Mouse (Mus musculus): ENCODE results near the gene Kansl2. TPM values are rescaled to one million over a fixed set of nuclear protein-coding genes. Genes with fewer than 3 reads are reported as not detected.

Gene Kansl2
- polyA plus RNA-seq, 1 experiment from 2014 or later: 90.4 TPM

DNA sequence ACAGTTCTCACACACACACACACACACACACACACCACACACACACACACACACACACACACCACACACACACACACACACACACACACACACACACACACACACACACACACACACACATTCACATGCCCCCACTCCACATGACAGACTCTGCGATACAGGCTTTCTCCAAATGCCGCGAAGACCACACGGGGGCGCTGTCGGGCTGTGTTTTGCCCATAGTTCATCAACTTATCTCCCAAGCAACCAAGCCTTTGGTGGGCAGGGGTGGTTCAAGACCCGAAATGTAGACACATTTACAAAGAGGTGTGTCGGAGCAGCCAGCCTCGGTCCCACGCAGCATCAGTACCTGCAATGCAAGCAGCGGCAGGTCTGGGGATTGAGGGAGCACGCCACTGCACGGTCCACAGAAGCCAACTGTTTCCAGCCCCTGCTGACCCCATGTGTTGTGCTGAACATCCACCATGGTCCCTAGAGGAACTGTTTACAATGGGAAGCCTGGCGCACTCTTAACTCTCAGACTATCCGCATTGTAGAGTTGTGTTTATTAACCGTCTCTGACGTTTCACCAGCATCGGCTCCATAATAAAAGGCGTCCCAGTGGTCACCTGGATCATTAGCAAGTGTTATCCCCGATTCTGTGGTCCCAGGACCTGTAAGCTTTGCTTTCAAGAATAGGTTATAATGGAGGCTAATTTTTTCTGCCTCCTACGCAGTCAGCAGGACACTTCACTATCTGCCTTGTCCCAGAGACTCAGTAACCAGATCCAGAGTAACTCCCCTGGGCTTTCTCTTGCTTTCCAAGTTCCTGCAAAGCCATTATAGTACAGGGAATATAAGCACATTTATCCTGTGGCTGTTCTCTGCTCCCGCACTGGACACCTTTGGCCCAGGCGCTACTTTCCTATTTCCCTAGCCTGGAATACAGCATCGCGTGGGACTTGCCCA, 23.4 kb downstream of the Kansl2 start:
- 24% methylated on average over 25 of the region's 25 CpGs for WGBS
- no peaks in the 10 kb centered on the region for H3K36me3 ChIP-seq (ENCODE audit: control insufficient read depth, insufficient read depth, low read length)
- H3K9me3 ChIP-seq (ENCODE audit: control insufficient read depth, low read length): no peaks in the 10 kb centered on the region
- peak overlapping the region; percentile 30 for H3K4me3 ChIP-seq (ENCODE audit: low read length)
- no peaks in the 10 kb centered on the region for H3K27me3 ChIP-seq (replicated peaks; ENCODE audit: control insufficient read depth, insufficient read depth, low read length)
- peak overlapping the region; percentile 48; the same call in 1 of the 2 replicates for H3K9ac ChIP-seq (ENCODE audit: low read depth, low read length)
- ATAC-seq: 0 out of 2 replicates have a peak, but pooled peaks have one; percentile 48
- 0 out of 2 replicates have a peak, but pooled peaks cover 2% of the 10 kb centered on the region for H3K4me1 ChIP-seq (ENCODE audit: control insufficient read depth, insufficient read depth, low read depth, low read length)
- no peak overlapping the region for H3K27ac ChIP-seq (ENCODE audit: low read depth, low read length)
- H3K4me2 ChIP-seq (ENCODE audit: low read length): peak overlapping the region; percentile 68

DNA sequence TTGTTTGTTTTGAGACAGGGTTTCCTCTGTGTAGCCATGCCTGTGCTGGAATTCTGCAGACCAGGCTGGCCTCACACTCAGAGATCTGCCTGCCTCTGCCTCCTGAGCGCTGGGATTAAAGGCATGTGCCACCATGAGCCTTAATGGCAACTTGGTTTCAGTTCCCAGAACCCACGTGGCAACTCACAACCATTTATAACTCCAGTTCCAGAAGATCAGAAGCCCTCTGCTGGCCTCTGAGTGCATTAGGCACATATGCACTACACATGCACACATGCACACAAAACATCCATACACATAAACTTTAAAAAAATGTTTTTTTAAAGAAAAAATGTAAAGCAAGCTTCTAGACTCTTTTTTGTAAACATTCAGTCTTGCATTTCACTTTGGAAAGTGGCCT, 24.7 kb downstream of the Kansl2 start:
- no peak overlapping the region for H3K4me3 ChIP-seq (ENCODE audit: low read length)
- H3K36me3 ChIP-seq (ENCODE audit: control insufficient read depth, insufficient read depth, low read length): no peaks in the 10 kb centered on the region
- H3K27ac ChIP-seq (ENCODE audit: low read depth, low read length): no peak overlapping the region
- ATAC-seq: no peak
- H3K9ac ChIP-seq (ENCODE audit: low read depth, low read length): no peak overlapping the region
- H3K4me2 ChIP-seq (ENCODE audit: low read length): no peak overlapping the region
- H3K27me3 ChIP-seq (replicated peaks; ENCODE audit: control insufficient read depth, insufficient read depth, low read length): no peaks in the 10 kb centered on the region
- WGBS: 57% methylated on average over 2 of the region's 2 CpGs
- no peaks in the 10 kb centered on the region for H3K9me3 ChIP-seq (ENCODE audit: control insufficient read depth, low read length)
- H3K4me1 ChIP-seq (ENCODE audit: control insufficient read depth, insufficient read depth, low read depth, low read length): 0 out of 2 replicates have a peak, but pooled peaks cover 2% of the 10 kb centered on the region

DNA sequence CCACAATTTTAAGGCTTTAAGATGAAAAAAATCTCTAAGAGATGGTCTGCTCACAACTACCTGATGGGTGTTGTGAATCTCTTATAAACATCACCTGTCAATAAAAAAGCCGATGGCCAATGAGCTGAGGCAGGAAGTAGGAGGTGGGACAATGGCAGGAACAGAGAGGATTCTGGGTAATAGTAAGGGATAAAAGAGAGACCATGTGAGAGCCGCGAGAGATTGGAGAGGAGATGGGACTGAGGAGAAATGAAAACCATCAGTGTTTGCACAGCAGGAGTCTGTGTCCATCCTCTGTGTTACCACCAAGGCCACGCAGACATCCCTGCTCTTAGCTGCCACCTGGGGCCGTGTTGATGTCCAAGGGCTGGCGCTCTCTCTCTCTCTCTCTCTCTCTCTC, 26.7 kb downstream of the Kansl2 start:
- no peak overlapping the region for H3K4me2 ChIP-seq (ENCODE audit: low read length)
- H3K4me3 ChIP-seq (ENCODE audit: low read length): no peak overlapping the region
- WGBS: 91% methylated on average over 6 of the region's 6 CpGs
- ATAC-seq: no peak
- 0 out of 2 replicates have a peak, but pooled peaks cover 2% of the 10 kb centered on the region for H3K4me1 ChIP-seq (ENCODE audit: control insufficient read depth, insufficient read depth, low read depth, low read length)
- H3K9ac ChIP-seq (ENCODE audit: low read depth, low read length): no peak overlapping the region
- no peaks in the 10 kb centered on the region for H3K36me3 ChIP-seq (ENCODE audit: control insufficient read depth, insufficient read depth, low read length)
- no peak overlapping the region for H3K27ac ChIP-seq (ENCODE audit: low read depth, low read length)
- no peaks in the 10 kb centered on the region for H3K9me3 ChIP-seq (ENCODE audit: control insufficient read depth, low read length)
- H3K27me3 ChIP-seq (replicated peaks; ENCODE audit: control insufficient read depth, insufficient read depth, low read length): no peaks in the 10 kb centered on the region

DNA sequence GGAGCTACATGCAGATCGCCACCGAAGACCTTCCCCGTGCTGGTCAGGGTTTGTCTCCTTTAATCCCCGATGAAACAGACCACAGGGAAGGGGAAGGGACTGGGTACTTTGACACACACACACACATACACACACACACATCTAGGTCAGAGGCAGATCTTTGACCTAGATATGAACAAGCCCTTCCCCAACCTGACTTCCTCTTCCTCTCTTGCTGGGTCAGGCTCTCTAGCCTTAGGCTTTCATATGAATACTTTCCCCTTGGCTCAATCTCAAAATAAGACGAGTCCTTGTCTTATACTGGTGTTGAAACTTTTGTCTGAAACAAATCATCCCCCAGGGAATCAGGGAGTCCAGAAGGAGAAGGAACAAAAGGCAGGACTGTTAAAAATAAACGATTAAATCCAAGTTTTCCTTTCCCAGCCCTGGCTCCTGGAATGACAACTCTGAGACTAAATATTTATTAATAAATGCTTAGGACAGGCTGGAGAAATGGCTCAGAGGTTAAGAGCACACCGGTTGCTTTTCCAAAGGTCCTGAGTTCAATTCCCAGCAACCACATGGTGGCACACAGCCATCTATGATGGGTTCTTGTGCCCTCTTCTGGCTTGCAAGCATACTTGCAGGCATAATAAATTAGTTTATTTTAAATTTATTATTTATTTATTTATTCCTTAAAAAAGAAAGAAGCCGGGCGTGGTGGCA, 27.7 kb downstream of the Kansl2 start:
- WGBS: 82% methylated on average over 9 of the region's 9 CpGs
- H3K27ac ChIP-seq (ENCODE audit: low read depth, low read length): no peak overlapping the region
- no peak overlapping the region for H3K4me3 ChIP-seq (ENCODE audit: low read length)
- H3K4me2 ChIP-seq (ENCODE audit: low read length): no peak overlapping the region
- H3K9me3 ChIP-seq (ENCODE audit: control insufficient read depth, low read length): no peaks in the 10 kb centered on the region
- H3K9ac ChIP-seq (ENCODE audit: low read depth, low read length): no peak overlapping the region
- 0 out of 2 replicates have a peak, but pooled peaks cover 2% of the 10 kb centered on the region for H3K4me1 ChIP-seq (ENCODE audit: control insufficient read depth, insufficient read depth, low read depth, low read length)
- ATAC-seq: no peak
- no peaks in the 10 kb centered on the region for H3K36me3 ChIP-seq (ENCODE audit: control insufficient read depth, insufficient read depth, low read length)
- no peaks in the 10 kb centered on the region for H3K27me3 ChIP-seq (replicated peaks; ENCODE audit: control insufficient read depth, insufficient read depth, low read length)

DNA sequence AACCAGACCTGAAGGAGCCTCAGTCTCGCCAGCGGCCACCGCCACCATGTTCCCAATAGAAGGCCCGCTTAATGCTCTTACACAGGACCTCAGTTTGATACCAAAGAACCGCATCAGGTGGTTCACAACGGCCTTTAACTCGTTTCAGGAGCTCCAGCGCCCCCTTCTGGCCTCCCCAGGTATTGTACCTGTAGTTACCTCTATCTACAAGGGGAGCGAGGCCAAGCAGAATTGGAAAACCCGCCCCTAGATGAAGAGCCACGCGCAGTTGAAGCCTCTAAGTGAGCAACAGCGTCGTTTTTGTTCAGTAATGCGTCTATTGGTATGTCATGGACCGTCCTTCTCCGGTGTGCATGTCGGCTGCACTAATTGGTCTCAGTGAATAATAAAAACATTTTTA, 29.6 kb downstream of the Kansl2 start:
- Histone ChIP-seq H3K4me3 (ENCODE audit: low read length) (no peak overlapping the region), H3K9ac (ENCODE audit: low read depth, low read length) (no peak overlapping the region), H3K4me2 (ENCODE audit: low read length) (peak overlapping the region; percentile 28), H3K4me1 (ENCODE audit: control insufficient read depth, insufficient read depth, low read depth, low read length) (no peaks in the 10 kb centered on the region), H3K27me3 (replicated peaks; ENCODE audit: control insufficient read depth, insufficient read depth, low read length) (no peaks in the 10 kb centered on the region), H3K36me3 (ENCODE audit: control insufficient read depth, insufficient read depth, low read length) (no peaks in the 10 kb centered on the region), H3K9me3 (ENCODE audit: control insufficient read depth, low read length) (no peaks in the 10 kb centered on the region), H3K27ac (ENCODE audit: low read depth, low read length) (no peak overlapping the region)
- ATAC-seq: no peak
- WGBS: 14% methylated on average over 18 of the region's 18 CpGs

DNA sequence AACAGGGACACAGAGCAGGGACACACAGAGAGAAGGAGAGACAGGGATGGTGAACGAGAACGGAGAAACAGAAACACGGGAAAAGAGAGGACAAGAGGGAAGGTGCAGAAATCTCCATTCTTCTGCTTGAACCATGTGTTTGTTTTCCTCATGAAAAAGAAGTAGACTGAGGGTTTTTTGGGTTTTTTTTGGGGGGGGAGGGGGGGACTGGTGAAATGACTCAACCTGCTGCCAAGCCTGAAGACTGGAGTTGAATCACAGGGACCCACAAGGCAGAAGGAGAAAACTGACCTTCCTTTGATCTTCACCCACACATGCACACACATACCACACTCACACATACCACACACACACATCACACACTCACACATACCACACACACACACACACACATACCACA, 30.7 kb downstream of the Kansl2 start:
- Histone ChIP-seq H3K36me3 (ENCODE audit: control insufficient read depth, insufficient read depth, low read length) (no peaks in the 10 kb centered on the region), H3K9ac (ENCODE audit: low read depth, low read length) (no peak overlapping the region), H3K9me3 (ENCODE audit: control insufficient read depth, low read length) (no peaks in the 10 kb centered on the region), H3K4me3 (ENCODE audit: low read length) (no peak overlapping the region), H3K4me2 (ENCODE audit: low read length) (no peak overlapping the region), H3K27ac (ENCODE audit: low read depth, low read length) (no peak overlapping the region), H3K4me1 (ENCODE audit: control insufficient read depth, insufficient read depth, low read depth, low read length) (no peaks in the 10 kb centered on the region), H3K27me3 (replicated peaks; ENCODE audit: control insufficient read depth, insufficient read depth, low read length) (no peaks in the 10 kb centered on the region)
- ATAC-seq: no peak
- WGBS: 92% methylated on average over 3 of the region's 3 CpGs

DNA sequence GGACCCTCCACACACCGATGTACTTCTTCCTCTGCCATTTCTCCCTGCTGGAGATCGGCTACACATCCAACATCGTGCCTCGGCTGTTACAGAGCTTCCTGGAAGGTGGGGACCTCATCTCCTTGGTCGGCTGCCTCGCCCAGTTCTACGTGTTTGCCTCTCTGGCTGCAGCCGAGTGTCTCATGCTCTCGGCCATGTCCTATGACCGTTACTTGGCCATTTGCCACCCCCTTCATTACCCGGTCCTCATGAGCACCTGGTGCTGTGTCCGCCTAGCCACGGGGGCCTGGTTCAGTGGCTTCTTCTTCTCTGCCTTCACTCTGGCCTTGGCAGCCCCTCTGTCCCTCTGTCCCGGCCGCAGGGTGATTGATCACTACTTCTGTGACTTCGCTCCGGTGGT, 36.4 kb downstream of the Kansl2 start:
- Histone ChIP-seq H3K9me3 (ENCODE audit: control insufficient read depth, low read length) (no peaks in the 10 kb centered on the region), H3K4me2 (ENCODE audit: low read length) (no peak overlapping the region), H3K9ac (ENCODE audit: low read depth, low read length) (no peak overlapping the region), H3K4me1 (ENCODE audit: control insufficient read depth, insufficient read depth, low read depth, low read length) (no peaks in the 10 kb centered on the region), H3K4me3 (ENCODE audit: low read length) (no peak overlapping the region), H3K36me3 (ENCODE audit: control insufficient read depth, insufficient read depth, low read length) (no peaks in the 10 kb centered on the region), H3K27ac (ENCODE audit: low read depth, low read length) (no peak overlapping the region), H3K27me3 (replicated peaks; ENCODE audit: control insufficient read depth, insufficient read depth, low read length) (no peaks in the 10 kb centered on the region)
- no peak for ATAC-seq
- 91% methylated on average over 17 of the region's 17 CpGs for WGBS

DNA sequence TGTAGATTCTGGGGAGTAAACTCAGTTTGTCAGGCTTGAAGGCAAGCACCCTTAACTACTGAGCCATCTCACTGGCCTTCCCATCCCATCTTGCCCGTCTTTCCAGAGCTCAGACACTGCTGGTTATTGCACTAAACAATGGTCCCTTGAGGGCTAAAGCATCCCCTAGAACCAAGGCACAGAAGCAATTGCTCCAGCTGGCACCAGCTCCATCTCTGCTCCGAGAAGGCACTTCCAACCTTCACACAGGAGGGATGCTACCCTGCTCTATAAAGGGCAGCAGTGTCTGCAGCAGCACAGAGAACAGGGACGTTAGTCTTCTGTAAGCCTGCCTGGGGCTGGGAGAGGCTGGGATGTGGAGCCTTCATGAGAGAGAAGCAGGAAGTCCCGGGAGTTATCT, 42.0 kb downstream of the Kansl2 start, which contains the start of gene Olfr279:
TSS of gene Olfr279 (plus strand) at position 301 of the 400 bp plus-strand sequence.
- no peaks in the 10 kb centered on the region for H3K36me3 ChIP-seq (ENCODE audit: control insufficient read depth, insufficient read depth, low read length)
- H3K9me3 ChIP-seq (ENCODE audit: control insufficient read depth, low read length): no peaks in the 10 kb centered on the region
- ATAC-seq: no peak
- WGBS: 63% methylated on average over 4 of the region's 4 CpGs
- no peak within 1 kb of the TSS for H3K4me2 ChIP-seq (ENCODE audit: low read length)
- no peak within 1 kb of the TSS for H3K4me3 ChIP-seq (ENCODE audit: low read length)
- H3K9ac ChIP-seq (ENCODE audit: low read depth, low read length): no peak within 1 kb of the TSS
- H3K27me3 ChIP-seq (replicated peaks; ENCODE audit: control insufficient read depth, insufficient read depth, low read length): no peaks in the 10 kb centered on the region
- H3K27ac ChIP-seq (ENCODE audit: low read depth, low read length): no peak within 1 kb of the TSS
- H3K4me1 ChIP-seq (ENCODE audit: control insufficient read depth, insufficient read depth, low read depth, low read length): no peaks in the 10 kb centered on the region

DNA sequence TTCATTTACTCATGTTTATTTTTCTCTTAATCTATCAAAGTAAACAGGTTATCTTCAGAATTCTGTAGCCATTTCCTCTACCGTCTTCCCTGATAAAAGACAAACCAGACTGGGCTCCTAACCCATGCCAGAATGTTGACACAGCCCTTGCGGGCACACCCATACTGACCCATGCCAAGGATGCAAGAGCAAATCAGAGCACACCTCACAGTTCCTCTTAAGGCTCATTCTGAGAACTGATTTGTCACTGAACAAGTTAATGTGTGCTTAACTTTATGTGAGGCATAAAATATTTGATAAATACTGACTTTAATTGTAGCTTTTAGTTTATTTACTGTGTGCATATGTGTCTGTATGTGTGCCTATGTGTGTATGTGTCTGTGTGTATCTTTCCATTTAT, 42.7 kb downstream of the Kansl2 start:
- 83% methylated on average over 2 of the region's 2 CpGs for WGBS
- no peaks in the 10 kb centered on the region for H3K27me3 ChIP-seq (replicated peaks; ENCODE audit: control insufficient read depth, insufficient read depth, low read length)
- no peak overlapping the region for H3K4me3 ChIP-seq (ENCODE audit: low read length)
- no peaks in the 10 kb centered on the region for H3K36me3 ChIP-seq (ENCODE audit: control insufficient read depth, insufficient read depth, low read length)
- H3K27ac ChIP-seq (ENCODE audit: low read depth, low read length): no peak overlapping the region
- H3K9me3 ChIP-seq (ENCODE audit: control insufficient read depth, low read length): no peaks in the 10 kb centered on the region
- H3K9ac ChIP-seq (ENCODE audit: low read depth, low read length): no peak overlapping the region
- H3K4me2 ChIP-seq (ENCODE audit: low read length): no peak overlapping the region
- ATAC-seq: no peak
- no peaks in the 10 kb centered on the region for H3K4me1 ChIP-seq (ENCODE audit: control insufficient read depth, insufficient read depth, low read depth, low read length)
